9 mouse cellular contexts compared by ENCODE assay signal in the genomic region with DNA sequence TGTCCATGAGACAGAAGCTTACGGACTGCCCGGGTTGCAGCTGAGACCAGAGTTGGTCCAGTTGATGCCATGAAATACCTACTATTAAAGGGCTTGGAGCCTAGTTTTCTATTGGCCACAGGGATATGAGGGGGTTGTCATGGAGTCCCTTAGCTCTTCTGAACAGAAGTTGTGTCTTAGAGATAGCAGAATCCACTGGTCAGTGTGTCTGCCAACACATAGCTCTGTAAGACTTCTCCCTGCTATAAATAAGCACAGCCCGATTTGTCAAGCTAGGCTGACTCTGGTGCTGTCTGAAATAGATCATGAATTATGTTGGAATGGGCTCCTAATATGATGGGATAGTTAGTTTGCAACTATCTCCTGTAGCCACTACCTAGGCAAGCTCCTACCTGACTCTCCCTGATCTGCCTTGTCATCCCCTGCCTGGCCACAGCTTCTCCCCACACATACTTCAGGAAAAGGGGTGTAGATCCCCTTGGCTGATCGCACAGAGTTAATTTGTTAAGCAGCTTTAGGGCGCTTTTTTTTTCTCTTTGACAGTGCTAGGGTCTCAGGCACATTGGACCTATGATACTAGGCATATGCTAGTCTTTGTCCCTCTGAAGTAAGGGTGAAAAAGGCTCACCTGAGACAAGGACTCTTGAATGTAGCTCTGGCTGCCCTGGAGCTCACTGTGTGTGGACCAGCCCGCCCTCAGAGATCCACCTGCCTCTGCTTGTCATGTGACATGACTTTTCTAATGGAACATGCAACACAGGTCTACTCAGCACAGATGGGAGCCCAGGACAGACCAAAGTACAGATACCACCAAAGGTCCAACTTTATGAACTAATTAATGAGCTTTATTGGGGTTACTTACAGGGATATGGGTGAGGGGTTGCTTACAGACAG. TPM values are rescaled to one million over a fixed set of nuclear protein-coding genes. Genes with fewer than 3 reads are reported as not detected.
A peak's percentile ranks its signal among the peaks of the same experiment; 100 is the strongest.
DNase-seq lines count a peak whose midpoint lies in the region; ATAC-seq lines count a peak whose summit lies in the region.
"Had no signal": no experiment of that assay in that cellular context is flagged by ENCODE, and none has a peak within 500 bp of the region (broad histone marks: within the 10 kb centered on the region; RNA-seq: fewer than 3 reads in every experiment).

No protein-coding gene starts in this region.

- H3K4me3 ChIP-seq in lung, embryonic 15.5 days = peak overlapping the region; percentile 54
- peak overlapping the region; percentile 66 for H3K4me3 ChIP-seq in limb, embryonic 10.5 days
- H3K4me3 ChIP-seq in neural tube, embryonic 15.5 days (replicated peaks) = peak overlapping the region; percentile 66

- 61% methylated on average over 6 of the region's 6 CpGs for WGBS in lung, embryonic 15.5 days
- 79% methylated on average over 6 of the region's 6 CpGs for WGBS in limb, embryonic 10.5 days
- 81% methylated on average over 6 of the region's 6 CpGs for WGBS in neural tube, embryonic 15.5 days

- H3K4me2 ChIP-seq in lung, embryonic 15.5 days = peak overlapping the region; percentile 85
- peak overlapping the region; percentile 91 for H3K4me2 ChIP-seq in neural tube, embryonic 15.5 days

- ATAC-seq in lung, embryonic 15.5 days (ENCODE audit: borderline replicate concordance, extremely low read depth, low FRiP score, low TSS enrichment) = no peak
- no peak for ATAC-seq in neural tube, embryonic 15.5 days (ENCODE audit: low FRiP score)

- no peaks in the 10 kb centered on the region for H3K27me3 ChIP-seq in lung, embryonic 15.5 days
- no peaks in the 10 kb centered on the region for H3K27me3 ChIP-seq in limb, embryonic 10.5 days (ENCODE audit: low read depth, poor library complexity, severe bottlenecking)
- H3K27me3 ChIP-seq in neural tube, embryonic 15.5 days (replicated peaks) = no peaks in the 10 kb centered on the region

- no peak overlapping the region for H3K27ac ChIP-seq in lung, embryonic 15.5 days
- H3K27ac ChIP-seq in limb, embryonic 10.5 days = no peak overlapping the region
- no peak overlapping the region for H3K27ac ChIP-seq in neural tube, embryonic 15.5 days (replicated peaks)

- DNase-seq in lung, adult 18-20 months = no peak
- peak; percentile 39 to 52 for DNase-seq in heart, adult 9 months (ENCODE audit: low spot score in 2 of 2)
- no peak for DNase-seq in limb, embryonic 10.5 days (ENCODE audit: low spot score)
- DNase-seq in adrenal gland, postnatal 4 days (ENCODE audit: low spot score in 2 of 2) = no peak
- DNase-seq in ovary, adult 18-20 months (ENCODE audit: low spot score) = no peak
- no peak for DNase-seq in frontal cortex, postnatal 14 days (ENCODE audit: low spot score in 2 of 2)

- peak overlapping the region; percentile 56 for H3K9ac ChIP-seq in lung, embryonic 15.5 days
- peak overlapping the region; percentile 62 for H3K9ac ChIP-seq in neural tube, embryonic 15.5 days (replicated peaks)

- H3K9me3 ChIP-seq in lung, embryonic 15.5 days = no peaks in the 10 kb centered on the region
- no peaks in the 10 kb centered on the region for H3K9me3 ChIP-seq in limb, embryonic 10.5 days (replicated peaks)
- no peaks in the 10 kb centered on the region for H3K9me3 ChIP-seq in neural tube, embryonic 15.5 days (replicated peaks)

- H3K4me1 ChIP-seq in lung, embryonic 15.5 days = peaks cover 24% of the 10 kb centered on the region
- H3K4me1 ChIP-seq in limb, embryonic 10.5 days = peaks cover 42% of the 10 kb centered on the region
- H3K4me1 ChIP-seq in neural tube, embryonic 15.5 days = peaks cover 26% of the 10 kb centered on the region

- H3K36me3 ChIP-seq in lung, embryonic 15.5 days = peaks cover 34% of the 10 kb centered on the region
- H3K36me3 ChIP-seq in limb, embryonic 10.5 days = peaks cover 61% of the 10 kb centered on the region
- H3K36me3 ChIP-seq in neural tube, embryonic 15.5 days = peaks cover 31% of the 10 kb centered on the region

RNA-seq across cellular contexts. Expression of a gene that starts 22.8 kb away (rescaled TPM):
- 32.8 and 37.2 TPM in 2 replicates for polyA plus RNA-seq in lung, embryonic 15.5 days (2015; fragmentation: Nextera tagmentation; extraction: Ambion mirVana)
- 54.1 and 64.4 TPM in 2 replicates for polyA plus RNA-seq in limb, embryonic 10.5 days (2016; fragmentation: Nextera tagmentation; extraction: Ambion mirVana)
- 28.3 and 31.7 TPM in 2 replicates for polyA plus RNA-seq in neural tube, embryonic 15.5 days (2015; fragmentation: Nextera tagmentation; extraction: Ambion mirVana)
- 100 to 1,000 TPM; 104 to 119 TPM for total RNA-seq in adrenal gland, postnatal 4 days (2021)

RNA-seq across cellular contexts. Expression of a gene that starts 38.5 kb away (rescaled TPM):
- not detected in 2 replicates for polyA plus RNA-seq in lung, embryonic 15.5 days (2015; fragmentation: Nextera tagmentation; extraction: Ambion mirVana)
- not detected in 2 replicates for polyA plus RNA-seq in limb, embryonic 10.5 days (2016; fragmentation: Nextera tagmentation; extraction: Ambion mirVana)
- polyA plus RNA-seq in neural tube, embryonic 15.5 days (2015; fragmentation: Nextera tagmentation; extraction: Ambion mirVana) = 0.14 TPM in 1 of 2 replicates, not detected in the other
- not detected for total RNA-seq in adrenal gland, postnatal 4 days (2021)
- total RNA-seq: hematopoietic stem cell, adult 5-6 weeks had no signal

RNA-seq across cellular contexts. Expression of a gene that starts 51.6 kb away (rescaled TPM):
- 30.0 TPM in 2 replicates for polyA plus RNA-seq in lung, embryonic 15.5 days (2015; fragmentation: Nextera tagmentation; extraction: Ambion mirVana)
- polyA plus RNA-seq in limb, embryonic 10.5 days (2016; fragmentation: Nextera tagmentation; extraction: Ambion mirVana) = 1.8 and 2.2 TPM in 2 replicates
- 5.6 and 9.6 TPM in 2 replicates for polyA plus RNA-seq in neural tube, embryonic 15.5 days (2015; fragmentation: Nextera tagmentation; extraction: Ambion mirVana)
- 10 to 100 TPM; 12.4 to 17.6 TPM for total RNA-seq in adrenal gland, postnatal 4 days (2021)
- total RNA-seq: hematopoietic stem cell, adult 5-6 weeks had no signal

RNA-seq across cellular contexts. Expression of a gene that starts 58.1 kb away (rescaled TPM):
- polyA plus RNA-seq in lung, embryonic 15.5 days (2015; fragmentation: Nextera tagmentation; extraction: Ambion mirVana) = 0.33 and 0.46 TPM in 2 replicates
- polyA plus RNA-seq in limb, embryonic 10.5 days (2016; fragmentation: Nextera tagmentation; extraction: Ambion mirVana) = 0.19 and 0.24 TPM in 2 replicates
- polyA plus RNA-seq in neural tube, embryonic 15.5 days (2015; fragmentation: Nextera tagmentation; extraction: Ambion mirVana) = 0.20 and 0.43 TPM in 2 replicates
- not detected for total RNA-seq in adrenal gland, postnatal 4 days (2021)
- total RNA-seq: hematopoietic stem cell, adult 5-6 weeks had no signal

Comparison
In these comparisons a context has a peak if more than half of its experiments do, and no peak if none do; other contexts are left out.
1. DNase-seq: peak in heart, adult 9 months (2 of 2); none in lung, adult 18-20 months (0 of 2), limb, embryonic 10.5 days (single experiment), adrenal gland, postnatal 4 days (0 of 2), ovary, adult 18-20 months (single experiment) and frontal cortex, postnatal 14 days (0 of 2).
2. Peak in every context shown above with its lines, with median percentiles within 50 percentile points of each other: H3K4me3 ChIP-seq.